Mouse (Mus musculus) gastrocnemius, adult 2 months (tissue): ENCODE results near the gene Cfap206. TPM values are rescaled to one million over a fixed set of nuclear protein-coding genes. Genes with fewer than 3 reads are reported as not detected.

ENCODE experiments used
- DNase-seq: peaks from one replicate; pipeline ENCODE4 v3.0.0; 2022
- H3K27ac ChIP-seq: fragments of 200-600 bp; 2 replicates; pipeline ENCODE4 v1.8.1; 2022; ENCODE audit warnings: mild to moderate bottlenecking
- H3K4me3 ChIP-seq: fragments of 200-600 bp; 2 replicates; pipeline ENCODE4 v1.8.1; 2022; ENCODE audit warnings: mild to moderate bottlenecking, moderate library complexity
- CTCF ChIP-seq: fragments of 200-600 bp; IDR thresholded peaks from 2 replicates; pipeline ENCODE4 v1.8.1; 2022; ENCODE audit warnings: antibody characterized with exemption, mild to moderate bottlenecking, moderate library complexity
- intact Hi-C: fragments of 180-260 bp; cut with DNase I; formaldehyde crosslinking; loops from one replicate; pipeline ENCODE4 v1.15.1; 2025
- total RNA-seq, 2 experiments: library from RNA; stranded (reverse); gene quantifications; 2 replicates each; pipeline ENCODE4 v1.2.3; 2021

Cfap206 gene
- total RNA-seq, 2 experiments from 2014 or later = not detected

GRCm38 (mm10) chr4:34656101-34656500, 73.9 kb downstream of the Cfap206 start:
- intact Hi-C loops = no loop called here
- TF ChIP-seq CTCF = no peak
- no peak for DNase-seq
- H3K27ac ChIP-seq = no peak overlapping the region
- H3K4me3 ChIP-seq = no peak overlapping the region

GRCm38 (mm10) chr4:34653179-34653578, 76.8 kb downstream of the Cfap206 start:
- no peak for TF ChIP-seq CTCF
- Histone ChIP-seq H3K27ac (no peak overlapping the region), H3K4me3 (no peak overlapping the region)
- intact Hi-C loops = no loop called here
- no peak for DNase-seq

GRCm38 (mm10) chr4:34644779-34645178, 85.2 kb downstream of the Cfap206 start:
- Histone ChIP-seq H3K27ac (no peak overlapping the region), H3K4me3 (no peak overlapping the region)
- no peak for TF ChIP-seq CTCF
- intact Hi-C loops = no loop called here
- no peak for DNase-seq

DNA sequence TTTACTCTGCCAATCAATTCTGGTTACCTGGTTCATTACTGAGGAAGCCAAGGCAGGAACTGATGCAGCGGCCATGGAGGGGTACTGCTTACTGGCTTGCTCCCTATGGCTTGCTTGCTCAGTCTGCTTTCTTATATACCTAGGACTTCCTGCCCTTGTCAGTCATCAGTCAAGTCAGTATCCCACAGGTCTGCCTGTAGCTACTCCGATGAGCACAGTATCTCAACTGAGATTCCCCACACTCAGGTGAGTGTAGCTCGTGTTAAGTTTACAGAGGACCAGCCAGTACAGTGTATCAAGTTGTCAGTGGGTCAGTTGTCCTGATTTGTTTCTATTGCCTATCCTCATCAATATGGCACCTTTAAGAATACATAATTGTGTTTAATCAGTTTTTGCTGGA, 89.3 kb downstream of the Cfap206 start:
- intact Hi-C loops = no loop called here
- H3K27ac ChIP-seq = no peak overlapping the region
- H3K4me3 ChIP-seq = no peak overlapping the region
- no peak for DNase-seq
- TF ChIP-seq CTCF = no peak

- Histone ChIP-seq H3K27ac (no peak overlapping the region), H3K4me3 (no peak overlapping the region)
- DNase-seq = no peak
- intact Hi-C loops = no loop called here
- TF ChIP-seq CTCF = no peak
Measured at GRCm38 (mm10) chr4:34639745-34640364, 90.2 kb downstream of the Cfap206 start.

Other genes with a start within 250 kb of the Cfap206 start
- gene Akirin2, start 179.3 kb downstream of the Cfap206 start, total RNA-seq = 10 to 100 TPM; 42.9 to 60.6 TPM
- gene Orc3, start 115.3 kb downstream of the Cfap206 start, total RNA-seq = 10 to 100 TPM; 38.2 to 38.9 TPM
- 10 to 100 TPM; 18.2 to 22.1 TPM for gene Rars2, start 115.2 kb downstream of the Cfap206 start, total RNA-seq
- gene Slc35a1, start 42.8 kb downstream of the Cfap206 start, total RNA-seq = 10 to 100 TPM; 10.9 to 14.7 TPM
- gene Gm136, start 26.1 kb upstream of the Cfap206 start, total RNA-seq = not detected
- gene Smim8, start 48.2 kb upstream of the Cfap206 start, total RNA-seq = 10 to 100 TPM; 24.5 to 31.5 TPM
- 10 to 100 TPM in 1 of 2 experiments, 1 to 10 TPM in 1; 9.2 to 11.0 TPM for gene Zfp292, start 152.8 kb upstream of the Cfap206 start, total RNA-seq
- not detected for gene Cga, start 163.6 kb upstream of the Cfap206 start, total RNA-seq